Mouse (Mus musculus) ES-E14 (cell line): ENCODE results near the gene C1qtnf3.

Experiments
- CHD2 ChIP-seq: IDR thresholded peaks from 2 replicates; pipeline ENCODE4 v1.6.1; 2014; ENCODE audit warnings: mild to moderate bottlenecking, low read depth, low read length, inconsistent platforms
- HCFC1 ChIP-seq: IDR thresholded peaks from 2 replicates; pipeline ENCODE4 v1.6.1; 2012; ENCODE audit warnings: low read length, inconsistent platforms, borderline replicate concordance; ENCODE audit not compliant: insufficient read depth
- ZC3H11A ChIP-seq: IDR thresholded peaks from 2 replicates; pipeline ENCODE4 v1.6.1; 2012; ENCODE audit warnings: low read depth, mild to moderate bottlenecking, inconsistent platforms, low read length, borderline replicate concordance

DNA sequence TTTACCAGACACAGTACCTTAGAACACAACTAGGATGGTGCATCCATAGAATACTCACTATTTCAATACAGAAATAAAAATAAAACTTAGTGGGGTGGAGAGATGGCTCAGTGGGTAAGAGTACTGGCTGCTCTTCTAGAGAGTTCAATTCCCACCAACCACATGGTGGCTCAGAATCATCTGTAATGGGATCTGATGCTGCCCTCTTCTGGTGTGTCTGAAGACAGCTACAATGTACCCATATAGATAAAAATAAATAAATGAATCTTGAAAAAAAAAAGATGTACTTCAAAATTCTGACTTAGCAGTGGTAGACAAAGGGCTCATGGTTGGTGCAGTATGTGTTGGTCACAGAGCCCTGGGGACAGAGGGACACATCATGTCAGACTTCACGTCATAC lies 39.4 kb downstream of the C1qtnf3 start:
- TF ChIP-seq HCFC1 (no peak), CHD2 (no peak), ZC3H11A (no peak)
